7 mouse cellular contexts compared by ENCODE assay signal in genomic region chr16:18858551-18858950, GRCm38 (mm10). TPM values are rescaled to one million over a fixed set of nuclear protein-coding genes. Genes with fewer than 3 reads are reported as not detected.
DNase-seq lines count a peak whose midpoint lies in the region; ATAC-seq and TF ChIP-seq lines count a peak whose summit lies in the region.

No protein-coding gene starts in this region.

- no peak overlapping the region for H3K4me2 ChIP-seq in midbrain, embryonic 14.5 days (ENCODE audit: low read length)

- no peak for DNase-seq in left cerebral cortex, adult 2 months (ENCODE audit: extremely low spot score in 1 of 2, low spot score in 2 of 2)
- no peak for DNase-seq in left cerebral cortex, postnatal 4 days
- DNase-seq in MEL-GATA-1-ER (ENCODE audit: extremely low read depth, low read depth), result peak; percentile 56
- peak; percentile 62 for DNase-seq in c-Kit-positive CD71-positive TER-119-negative erythroid progenitor cells, embryonic 14.5 days (ENCODE audit: low read depth)
- peak; percentile 42 to 75 for DNase-seq in heart, postnatal 10 days
- peak; percentile 72 for DNase-seq in midbrain, embryonic 14.5 days
- DNase-seq in spleen, adult 12 weeks (ENCODE audit: low spot score), result no peak

- intact Hi-C loops in left cerebral cortex, adult 2 months (cut with DNase I), result loop anchor here (5.0 kb wide), 1 partner anchor 161 kb away; no protein-coding TSS in a partner anchor
- intact Hi-C loops in left cerebral cortex, postnatal 4 days (cut with DNase I), result no loop called here
- intact Hi-C loops in heart, postnatal 10 days (cut with DNase I), result loop anchor here (5.0 kb wide), 2 partner anchors 161 to 231 kb away; partner anchors contain the start of genes Gm49601 and Sept5

- H3K9ac ChIP-seq in midbrain, embryonic 14.5 days (replicated peaks; ENCODE audit: low read length), result no peak overlapping the region

- TF ChIP-seq CTCF in left cerebral cortex, adult 2 months (IDR thresholded peaks at IDR 0.05), result peak; percentile 72

- no peak overlapping the region for H3K27ac ChIP-seq in left cerebral cortex, adult 2 months
- H3K27ac ChIP-seq in midbrain, embryonic 14.5 days (replicated peaks; ENCODE audit: low read depth, low read length), result no peak overlapping the region

- H3K4me1 ChIP-seq in midbrain, embryonic 14.5 days (ENCODE audit: control insufficient read depth, insufficient read depth, low read length), result no peaks in the 10 kb centered on the region

- no peak for ATAC-seq in midbrain, embryonic 14.5 days (ENCODE audit: low FRiP score, low TSS enrichment)

- H3K36me3 ChIP-seq in midbrain, embryonic 14.5 days (ENCODE audit: control insufficient read depth, insufficient read depth, low read length), result no peaks in the 10 kb centered on the region

- H3K9me3 ChIP-seq in midbrain, embryonic 14.5 days (ENCODE audit: control insufficient read depth, low read length), result no peaks in the 10 kb centered on the region

- H3K27me3 ChIP-seq in midbrain, embryonic 14.5 days (ENCODE audit: control insufficient read depth, insufficient read depth, low read length), result no peaks in the 10 kb centered on the region

- H3K4me3 ChIP-seq in left cerebral cortex, adult 2 months, result no peak overlapping the region
- no peak overlapping the region for H3K4me3 ChIP-seq in midbrain, embryonic 14.5 days (replicated peaks; ENCODE audit: low read depth, low read length)

RNA-seq across cellular contexts. Expression of gene Mrpl40, which starts 18.1 kb away (rescaled TPM):
- total RNA-seq in left cerebral cortex, adult 2 months (2021), result 10 to 100 TPM; 34.0 to 34.4 TPM
- total RNA-seq in left cerebral cortex, postnatal 4 days (2021), result 10 to 100 TPM; 42.9 to 45.7 TPM
- 10 to 100 TPM; 57.0 to 60.1 TPM for total RNA-seq in heart, postnatal 10 days (2021)
- polyA plus RNA-seq in midbrain, embryonic 14.5 days (2014; fragmentation: Nextera tagmentation; extraction: Ambion mirVana), result 53.5 and 55.3 TPM in 2 replicates

RNA-seq across cellular contexts. Expression of gene Hira, which starts 18.3 kb away (rescaled TPM):
- 10 to 100 TPM; 82.1 to 93.6 TPM for total RNA-seq in left cerebral cortex, adult 2 months (2021)
- total RNA-seq in left cerebral cortex, postnatal 4 days (2021), result 100 to 1,000 TPM; 133 to 134 TPM
- total RNA-seq in heart, postnatal 10 days (2021), result 10 to 100 TPM; 34.3 to 35.7 TPM
- 23.4 and 28.1 TPM in 2 replicates for polyA plus RNA-seq in midbrain, embryonic 14.5 days (2014; fragmentation: Nextera tagmentation; extraction: Ambion mirVana)

RNA-seq across cellular contexts. Expression of gene Gm28539, which starts 22.2 kb away (rescaled TPM):
- 10 to 100 TPM; 11.4 to 18.9 TPM for total RNA-seq in left cerebral cortex, adult 2 months (2021)
- total RNA-seq in left cerebral cortex, postnatal 4 days (2021), result 10 to 100 TPM in 1 of 2 experiments, 1 to 10 TPM in 1; 8.9 to 14.3 TPM
- total RNA-seq in heart, postnatal 10 days (2021), result 1 to 10 TPM; 1.2 to 1.5 TPM
- not detected in 2 replicates for polyA plus RNA-seq in midbrain, embryonic 14.5 days (2014; fragmentation: Nextera tagmentation; extraction: Ambion mirVana)

RNA-seq across cellular contexts. Expression of gene 2510002D24Rik, which starts 22.2 kb away (rescaled TPM):
- total RNA-seq in left cerebral cortex, adult 2 months (2021), result 10 to 100 TPM; 24.7 to 28.3 TPM
- 10 to 100 TPM; 20.2 to 21.9 TPM for total RNA-seq in left cerebral cortex, postnatal 4 days (2021)
- 10 to 100 TPM; 20.3 to 20.8 TPM for total RNA-seq in heart, postnatal 10 days (2021)
- 27.2 and 35.3 TPM in 2 replicates for polyA plus RNA-seq in midbrain, embryonic 14.5 days (2014; fragmentation: Nextera tagmentation; extraction: Ambion mirVana)

RNA-seq across cellular contexts. Expression of gene Cdc45, which starts 46.8 kb away (rescaled TPM):
- total RNA-seq in left cerebral cortex, adult 2 months (2021), result 1 to 10 TPM; 1.4 to 2.6 TPM
- total RNA-seq in left cerebral cortex, postnatal 4 days (2021), result 1 to 10 TPM; 4.9 TPM
- 1 to 10 TPM; 8.6 to 9.9 TPM for total RNA-seq in heart, postnatal 10 days (2021)
- 6.8 and 11.1 TPM in 2 replicates for polyA plus RNA-seq in midbrain, embryonic 14.5 days (2014; fragmentation: Nextera tagmentation; extraction: Ambion mirVana)

Comparison
In these comparisons a context has a peak if more than half of its experiments do, and no peak if none do; other contexts are left out.
1. DNase-seq: peak in MEL-GATA-1-ER (single experiment), c-Kit-positive CD71-positive TER-119-negative erythroid progenitor cells, embryonic 14.5 days (single experiment), heart, postnatal 10 days (2 of 2) and midbrain, embryonic 14.5 days (single experiment); none in left cerebral cortex, adult 2 months (0 of 2), left cerebral cortex, postnatal 4 days (single experiment) and spleen, adult 12 weeks (single experiment).